Mouse (Mus musculus) small intestine, adult 2 months (tissue): ENCODE measurements around the gene Gm20390.

ENCODE experiments used
- CTCF ChIP-seq: fragments of 200-500 bp; IDR thresholded peaks from 2 replicates; pipeline ENCODE4 v1.5.1; 2012; ENCODE audit warnings: low read depth, mild to moderate bottlenecking, control low read depth, inconsistent platforms, low read length, moderate library complexity, mixed read lengths; ENCODE audit not compliant: insufficient replicate concordance, insufficient read length; ENCODE audit errors: extremely low read depth
- POLR2A ChIP-seq: fragments of 200-500 bp; IDR thresholded peaks from 2 replicates; pipeline ENCODE4 v1.6.1; 2012; ENCODE audit warnings: low read depth, mild to moderate bottlenecking, control low read depth, inconsistent platforms, low read length, moderate library complexity

DNA sequence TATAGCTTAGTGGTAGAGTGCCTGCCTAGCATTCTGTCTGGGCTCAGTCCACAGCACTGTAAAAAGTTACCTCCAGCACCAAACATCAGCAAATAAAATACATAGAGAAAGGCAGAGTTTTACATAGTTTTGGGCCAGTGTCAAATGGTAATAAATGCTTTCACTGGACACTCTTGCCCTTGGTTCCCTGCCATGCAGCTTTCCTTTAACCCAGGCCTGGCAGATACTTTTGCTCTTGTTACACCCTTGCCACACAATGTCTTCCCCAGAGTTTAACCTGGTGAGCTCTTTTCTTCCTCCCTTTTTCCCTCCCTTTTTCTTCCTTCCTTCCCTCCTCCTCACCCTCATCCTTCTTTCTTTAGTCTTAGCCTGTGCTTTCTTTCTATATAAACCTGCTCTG is 31.2 kb upstream of the Gm20390 start:
- TF ChIP-seq CTCF (no peak), POLR2A (no peak)
